Mouse (Mus musculus) layer of hippocampus, adult 2 months (tissue): Measurements from ENCODE around the gene Ttc33. TPM values are rescaled to one million over a fixed set of nuclear protein-coding genes. Genes with fewer than 3 reads are reported as not detected.

ENCODE experiments used
- DNase-seq, 2 experiments: peaks; one replicate each; pipeline ENCODE4 v3.0.0; 2022; ENCODE audit warnings: low spot score in 2 of 2
- H3K27ac ChIP-seq: fragments of 200-600 bp; 2 replicates; pipeline ENCODE4 v1.8.1; 2022
- H3K4me3 ChIP-seq: fragments of 200-600 bp; 2 replicates; pipeline ENCODE4 v1.8.1; 2022; ENCODE audit warnings: mild to moderate bottlenecking
- CTCF ChIP-seq: fragments of 200-600 bp; conservative IDR thresholded peaks from 2 replicates; pipeline ENCODE4 v1.8.1; 2022; ENCODE audit warnings: antibody characterized with exemption, mild to moderate bottlenecking, moderate library complexity
- total RNA-seq, 2 experiments: library from RNA; stranded (reverse); gene quantifications; 2 replicates each; pipeline ENCODE4 v1.2.3; 2021

Ttc33 gene
- total RNA-seq, 2 experiments from 2014 or later, result 85.2 to 93.3 TPM

DNA sequence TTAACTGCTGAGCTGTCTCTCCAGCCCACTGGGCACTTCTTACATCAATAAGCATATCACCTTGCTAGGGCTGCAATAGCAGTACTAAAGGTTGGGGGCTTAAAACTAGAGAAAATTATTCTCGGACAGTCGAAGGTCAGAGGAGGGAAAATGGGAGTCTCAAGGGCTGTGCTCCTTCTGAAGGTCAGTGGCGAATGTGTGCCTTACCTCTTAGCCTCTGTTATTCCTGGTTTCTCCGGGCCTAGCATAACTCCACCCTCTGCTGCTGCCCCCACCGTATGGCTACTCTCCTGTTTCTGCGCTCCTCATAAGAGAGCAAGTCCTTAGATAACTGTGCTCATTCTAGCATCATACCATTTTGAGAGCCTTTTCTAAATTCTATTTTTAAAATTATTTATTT lies 33.2 kb upstream of the Ttc33 start:
- no peak overlapping the region for H3K4me3 ChIP-seq
- DNase-seq, result no peak
- H3K27ac ChIP-seq, result no peak overlapping the region
- TF ChIP-seq CTCF, result no peak

DNA sequence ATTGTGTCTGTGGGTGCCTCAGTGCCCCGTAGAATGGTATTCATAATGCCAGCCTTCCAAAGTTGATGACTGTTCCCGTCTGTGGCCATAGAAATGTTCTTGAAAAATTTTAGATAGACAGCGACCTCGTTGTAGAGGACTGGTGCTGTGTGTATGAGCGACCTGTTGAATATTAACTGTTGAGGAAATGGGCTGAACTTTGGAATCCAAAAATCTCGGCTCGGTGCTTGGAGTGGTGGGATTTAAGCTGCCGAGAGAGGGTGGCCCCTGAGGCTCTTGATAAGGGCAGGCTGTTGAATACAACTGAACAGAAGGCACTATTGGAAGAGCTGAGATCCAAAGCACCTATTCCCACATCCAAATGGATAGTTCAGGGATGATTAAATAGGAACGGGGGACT lies 30.7 kb upstream of the Ttc33 start:
- no peak overlapping the region for H3K4me3 ChIP-seq
- DNase-seq, result no peak
- H3K27ac ChIP-seq, result no peak overlapping the region
- TF ChIP-seq CTCF, result no peak

DNA sequence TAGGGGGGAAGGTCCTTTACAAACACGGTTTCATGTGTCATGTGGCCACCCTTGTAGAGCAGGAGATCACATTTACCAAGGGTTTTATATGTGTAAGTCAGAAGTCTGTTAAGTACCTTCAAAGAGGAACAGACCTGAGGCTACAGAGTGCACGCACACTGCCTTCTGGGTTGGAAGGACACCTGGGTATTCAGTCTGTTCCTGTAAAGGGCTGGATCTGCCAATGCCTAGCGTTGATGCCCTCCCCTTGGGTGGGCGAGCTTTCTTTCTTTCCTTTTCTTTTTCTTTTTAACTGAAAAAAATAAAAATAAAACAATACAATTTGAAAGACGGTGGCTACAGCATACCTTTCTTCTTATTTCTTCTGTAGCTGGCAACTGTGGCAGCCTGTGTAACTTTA lies 30.2 kb upstream of the Ttc33 start:
- no peak for DNase-seq
- Histone ChIP-seq H3K27ac (peak overlapping the region; percentile 48; the same call in 1 of the 2 replicates), H3K4me3 (no peak overlapping the region)
- no peak for TF ChIP-seq CTCF

DNA sequence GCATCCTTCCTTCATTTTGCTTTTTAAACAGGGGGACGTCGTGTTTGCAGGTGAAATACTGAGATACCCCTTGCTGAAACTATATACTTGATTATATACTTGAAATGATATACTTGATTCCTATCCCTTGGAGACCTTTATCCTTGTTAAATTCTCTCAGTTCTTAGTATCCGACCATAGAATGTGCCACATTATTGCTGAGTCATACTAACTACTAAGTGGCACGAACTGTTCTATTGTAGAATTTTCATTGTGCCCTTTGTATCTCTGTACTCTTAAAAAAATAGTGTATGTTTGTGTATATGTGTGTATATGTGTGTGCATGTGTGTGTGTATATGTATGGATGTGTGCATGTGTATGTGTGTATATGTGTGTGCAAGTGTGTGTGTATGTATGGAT lies 29.0 kb upstream of the Ttc33 start:
- TF ChIP-seq CTCF, result no peak
- DNase-seq, result no peak
- Histone ChIP-seq H3K4me3 (no peak overlapping the region), H3K27ac (no peak overlapping the region)

DNA sequence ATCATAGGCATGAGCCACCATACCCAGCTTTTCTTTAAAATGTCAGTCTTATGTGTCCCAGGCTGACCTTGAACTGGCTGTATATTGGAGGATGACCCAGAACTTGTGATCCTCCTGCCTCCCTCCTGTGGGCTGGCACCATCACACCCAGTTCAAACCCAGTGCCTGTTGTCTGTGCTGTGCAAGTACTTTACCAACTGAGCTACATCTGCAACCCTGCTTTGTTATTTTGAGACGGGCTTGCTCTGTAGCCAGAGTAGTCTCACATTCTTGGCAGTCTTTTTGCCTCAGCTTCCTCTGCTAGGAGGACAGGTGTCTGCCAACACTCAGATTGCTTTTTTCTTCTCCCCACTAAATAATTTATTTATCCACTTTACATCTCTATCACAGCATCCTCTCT lies 27.9 kb upstream of the Ttc33 start:
- no peak overlapping the region for H3K27ac ChIP-seq
- TF ChIP-seq CTCF, result no peak
- H3K4me3 ChIP-seq, result no peak overlapping the region
- DNase-seq, result no peak

DNA sequence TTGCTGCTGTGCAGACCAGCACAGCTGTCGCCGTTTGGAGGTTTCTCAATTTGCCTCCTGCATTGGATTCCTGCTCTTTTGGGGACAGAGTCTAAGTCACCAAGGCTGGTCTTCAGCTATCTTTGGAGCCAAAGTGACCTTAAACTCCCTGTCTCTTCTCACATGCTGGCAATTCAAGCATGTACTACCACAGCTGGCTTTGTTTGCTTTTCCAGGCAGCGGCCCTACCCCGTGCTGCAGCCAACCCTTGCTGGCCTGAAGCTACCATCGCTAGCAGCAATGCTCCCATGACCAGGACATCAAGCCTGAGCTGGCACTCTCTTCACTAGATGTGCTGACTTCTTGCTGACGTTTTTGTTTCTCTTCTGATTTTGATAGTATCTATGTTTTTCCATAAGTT lies 26.5 kb upstream of the Ttc33 start:
- no peak overlapping the region for H3K27ac ChIP-seq
- no peak overlapping the region for H3K4me3 ChIP-seq
- DNase-seq, result no peak
- TF ChIP-seq CTCF, result no peak

DNA sequence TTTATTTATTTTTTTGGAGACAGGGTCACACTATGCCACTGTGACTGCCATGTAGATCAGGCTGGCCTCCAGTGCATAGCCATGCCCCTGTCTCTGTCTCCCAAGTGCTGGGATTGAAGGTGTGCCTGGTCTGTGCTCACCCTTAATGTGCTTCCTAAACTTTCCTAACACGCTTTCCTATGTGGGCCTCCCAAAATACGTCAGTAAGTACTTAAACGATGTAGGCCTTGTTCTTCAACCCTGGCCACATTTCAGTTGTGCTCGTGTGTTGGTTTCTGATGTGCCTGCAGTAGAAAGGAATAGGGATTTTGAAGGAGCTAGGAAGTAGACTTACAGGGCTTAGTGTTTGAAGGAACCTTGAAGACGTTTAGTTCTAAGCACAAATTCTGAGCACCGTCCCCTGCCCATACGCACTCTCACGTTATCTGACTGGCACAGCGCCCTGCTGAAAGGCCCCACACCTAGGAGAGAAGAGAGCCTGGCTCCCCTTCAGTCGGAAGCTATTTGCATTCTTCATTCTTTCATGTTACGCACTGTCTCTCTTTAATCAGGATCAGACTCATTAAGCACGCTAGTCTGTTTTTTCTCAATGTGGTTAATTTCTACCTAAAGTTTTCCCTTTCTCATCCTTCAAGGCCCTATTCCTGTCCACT lies 20.1 kb upstream of the Ttc33 start:
- no peak for TF ChIP-seq CTCF
- Histone ChIP-seq H3K27ac (no peak overlapping the region), H3K4me3 (no peak overlapping the region)
- DNase-seq, result no peak

DNA sequence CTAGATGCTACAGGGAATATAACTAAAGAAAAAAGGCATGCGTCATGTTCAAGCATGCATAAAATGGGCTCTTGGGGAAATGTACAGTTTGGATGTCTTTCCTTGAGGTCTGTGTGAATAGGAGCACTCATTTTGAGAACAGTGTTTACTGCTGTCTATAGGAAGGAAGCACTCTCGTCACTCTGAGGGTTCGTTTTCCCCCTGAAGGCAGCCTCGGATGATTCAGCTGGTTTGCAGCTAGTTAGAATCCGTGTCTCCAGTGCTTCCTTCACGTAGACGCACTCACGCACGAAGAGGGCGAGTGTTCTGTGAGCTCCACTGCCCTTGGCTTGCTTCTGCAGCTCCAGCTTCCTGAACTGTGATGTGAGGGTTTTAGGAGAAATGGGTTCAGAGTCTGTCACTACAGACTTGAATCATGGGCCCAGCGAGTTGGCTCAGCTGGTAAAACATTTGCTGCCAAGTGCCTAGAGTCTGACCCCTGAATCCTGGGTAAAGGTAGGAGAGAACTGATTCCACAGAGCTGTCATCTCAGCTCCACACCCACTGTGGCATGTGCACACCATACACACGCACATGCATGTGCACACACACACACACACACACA lies 12.0 kb upstream of the Ttc33 start:
- no peak for TF ChIP-seq CTCF
- no peak overlapping the region for H3K4me3 ChIP-seq
- H3K27ac ChIP-seq, result no peak overlapping the region
- DNase-seq, result no peak

DNA sequence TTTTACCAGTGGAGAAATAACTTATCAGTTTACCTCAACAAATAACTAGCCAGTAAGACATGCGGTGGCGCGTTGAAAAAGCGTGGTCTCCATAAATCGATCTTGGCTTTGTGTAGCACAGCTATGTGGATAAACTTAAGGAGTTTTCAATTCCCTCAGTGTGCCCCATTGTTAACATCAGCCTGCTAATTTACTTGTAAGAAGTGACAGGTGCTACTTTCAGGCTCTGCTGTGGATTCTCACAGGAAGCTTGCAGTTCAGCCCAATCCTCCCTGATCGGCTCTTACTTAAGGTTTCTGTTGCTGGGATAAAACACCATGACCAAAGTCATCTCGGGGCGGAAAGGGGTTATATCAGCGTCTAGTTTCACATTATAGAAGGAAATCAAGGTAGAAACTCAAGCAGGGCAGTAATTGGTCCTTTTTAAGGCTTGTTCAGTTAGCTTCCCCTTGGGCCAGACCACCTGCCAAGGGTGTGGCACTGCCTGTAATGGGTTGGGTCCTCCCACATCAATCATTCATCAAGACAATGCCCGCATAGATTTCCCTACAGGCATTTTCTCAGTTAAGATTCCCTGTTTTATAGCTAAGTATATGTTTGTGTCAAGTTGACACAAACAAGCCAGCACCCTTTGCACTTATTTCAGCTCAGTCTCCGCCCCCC lies 526 bp upstream of the Ttc33 start:
- peak overlapping the region; percentile 92 for H3K4me3 ChIP-seq
- DNase-seq, result no peak
- TF ChIP-seq CTCF, result no peak
- peak overlapping the region; percentile 97 for H3K27ac ChIP-seq

DNA sequence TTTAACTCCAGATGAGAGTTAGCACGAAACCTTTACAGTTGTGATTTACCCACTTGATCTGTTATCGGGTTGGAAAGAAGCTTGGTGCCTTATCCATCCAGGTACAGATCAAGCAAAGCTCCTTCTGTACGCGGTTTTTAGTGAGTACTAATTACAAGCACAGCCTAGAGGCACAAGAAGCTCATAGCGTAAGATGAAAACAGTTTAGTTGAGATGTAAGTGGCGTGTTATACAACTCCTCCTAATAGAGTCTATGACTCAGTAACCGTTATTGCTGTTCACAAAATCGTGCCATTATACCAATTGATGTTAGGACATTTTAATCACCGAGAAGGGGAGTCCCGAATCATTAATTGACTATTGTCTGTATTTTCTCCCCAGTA lies 959 bp downstream of the Ttc33 start:
- no peak for TF ChIP-seq CTCF
- H3K4me3 ChIP-seq, result peak overlapping the region; percentile 92
- DNase-seq, result no peak
- H3K27ac ChIP-seq, result peak overlapping the region; percentile 97

DNA sequence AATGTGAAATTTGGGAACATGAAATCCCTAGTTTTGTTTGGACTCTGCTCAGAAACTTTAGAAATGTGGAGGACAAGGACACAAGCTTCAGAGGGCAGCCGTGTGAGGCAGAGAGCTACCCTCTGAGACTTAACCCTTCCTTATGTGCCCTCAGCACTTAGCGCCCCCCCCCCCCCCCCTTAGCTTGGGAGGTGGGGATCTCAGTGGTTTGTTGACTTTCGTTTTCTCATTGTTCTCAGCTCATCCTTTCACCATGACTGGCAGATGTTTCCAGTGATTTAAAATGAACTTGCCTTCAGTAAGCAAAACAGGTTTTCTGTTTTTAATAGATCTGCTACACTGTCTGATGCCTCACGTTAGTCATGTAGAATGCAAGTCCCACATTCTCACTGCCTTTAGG lies 1.8 kb downstream of the Ttc33 start:
- Histone ChIP-seq H3K4me3 (peak overlapping the region; percentile 92; the same call in 1 of the 2 replicates), H3K27ac (no peak overlapping the region; the same call in 1 of the 2 replicates)
- no peak for DNase-seq
- TF ChIP-seq CTCF, result no peak

DNA sequence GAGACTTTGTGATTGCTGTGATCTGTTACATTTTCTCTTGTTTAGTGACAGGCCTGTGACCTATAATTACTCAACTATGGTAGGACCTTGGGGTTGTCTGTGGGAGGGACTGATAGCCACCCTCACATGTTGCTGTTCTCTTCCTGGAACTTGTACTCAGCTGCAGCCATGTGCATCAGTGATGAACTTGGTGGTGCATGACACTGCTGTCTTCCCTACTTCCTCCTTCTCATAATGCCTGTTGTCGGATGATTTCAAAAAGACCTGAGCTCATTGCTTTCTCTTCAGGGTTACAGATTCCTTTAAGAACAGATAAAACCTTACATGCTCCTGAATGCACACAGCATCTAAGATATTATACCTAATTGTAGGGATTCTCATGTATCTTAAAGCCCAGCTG lies 2.7 kb downstream of the Ttc33 start:
- H3K4me3 ChIP-seq, result no peak overlapping the region
- DNase-seq, result no peak
- no peak for TF ChIP-seq CTCF

DNA sequence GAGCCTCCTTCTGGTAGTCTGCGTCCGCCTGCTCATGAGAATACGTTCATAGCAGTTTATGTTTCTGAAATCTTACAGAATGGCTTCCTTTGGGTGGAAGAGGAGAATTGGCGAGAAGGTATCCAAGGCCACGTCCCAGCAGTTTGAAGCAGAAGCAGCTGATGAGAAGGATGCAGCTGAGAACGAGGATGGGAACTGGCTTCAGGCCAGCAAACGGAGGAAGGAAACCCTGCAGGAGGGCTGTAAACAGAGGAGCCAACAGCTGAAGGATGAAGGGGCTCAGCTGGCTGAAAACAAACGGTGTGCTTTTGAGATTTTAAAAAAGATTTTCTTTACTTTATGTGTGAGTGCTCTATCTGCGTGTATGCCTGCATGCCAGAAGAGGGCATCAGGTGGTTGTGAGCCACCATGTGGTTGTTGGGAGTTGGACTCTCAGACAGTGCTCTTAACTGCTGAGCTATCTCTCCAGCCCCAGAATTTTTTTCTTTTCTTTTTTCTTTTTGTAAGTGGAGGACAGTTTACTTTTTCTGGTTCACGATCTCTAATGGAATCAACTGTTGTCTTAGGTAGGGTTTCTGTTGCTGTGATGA lies 4.3 kb downstream of the Ttc33 start:
- H3K4me3 ChIP-seq, result no peak overlapping the region
- no peak for DNase-seq
- H3K27ac ChIP-seq, result peak overlapping the region; percentile 40; the same call in 1 of the 2 replicates
- peak; percentile 65 for TF ChIP-seq CTCF

More for the DNA sequence above, 2.7 kb downstream of the Ttc33 start:
- no peak overlapping the region for H3K27ac ChIP-seq
